In the genomic region with DNA sequence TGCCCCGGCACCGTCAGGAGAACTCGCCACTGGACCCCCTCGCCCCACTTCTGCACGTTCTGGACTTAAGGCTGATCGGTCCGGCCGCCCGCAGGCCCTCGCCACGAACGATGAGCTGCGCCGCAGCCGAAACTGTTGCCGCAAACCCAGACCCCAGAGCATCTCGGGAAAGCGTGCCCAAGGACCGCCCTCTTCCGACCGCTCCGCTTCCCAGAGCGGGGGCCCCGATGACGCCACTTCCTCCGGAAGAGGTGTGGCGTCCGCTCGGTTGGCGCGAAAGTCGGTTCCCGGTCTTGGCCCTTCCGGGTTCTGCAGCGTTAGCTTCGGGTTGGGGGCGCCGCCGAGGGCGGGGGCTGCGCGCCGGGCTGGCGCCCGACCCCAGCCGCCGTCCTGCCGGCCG, we compare ENCODE assay signal across 8 mouse cellular contexts. TPM values are rescaled to one million over a fixed set of nuclear protein-coding genes. Genes with fewer than 3 reads are reported as not detected.
DNase-seq lines count a peak whose midpoint lies in the region; ATAC-seq lines count a peak whose summit lies in the region.

Gene 1300017J02Rik, minus strand, starts transcription at position 156 of the 400 bp plus-strand sequence.
Gene Topbp1, plus strand, starts transcription at position 289 of the 400 bp plus-strand sequence.

- DNase-seq in ZHBTc4 (ENCODE audit: low read depth, low spot score) = peak; percentile 98
- DNase-seq in gastrocnemius, adult 8-10 months (ENCODE audit: low spot score in 2 of 2) = peak; percentile 74 to 86
- DNase-seq in hindlimb bud, embryonic 11.5 days (ENCODE audit: extremely low spot score, low read depth, low spot score) = peak; percentile 81
- peak; percentile 72 to 85 for DNase-seq in left cerebral cortex, adult 8-10 months (ENCODE audit: low spot score in 2 of 2)
- peak; percentile 95 to 96 for DNase-seq in right cerebral cortex, postnatal 10 days (ENCODE audit: low spot score in 2 of 2)
- DNase-seq in urinary bladder, postnatal 25 days (ENCODE audit: low spot score) = peak; percentile 93

- peak; percentile 93 for ATAC-seq in common myeloid progenitor, adult 5-6 weeks (replicated peaks; ENCODE audit: low read depth, poor library complexity, severe bottlenecking)

- peaks cover 18% of the 10 kb centered on the region for H3K4me1 ChIP-seq in megakaryocyte, embryonic 14.5 days

- no peaks in the 10 kb centered on the region for H3K9me3 ChIP-seq in megakaryocyte, embryonic 14.5 days

- peaks cover 2% of the 10 kb centered on the region for H3K27me3 ChIP-seq in megakaryocyte, embryonic 14.5 days (replicated peaks)

- peaks cover 30% of the 10 kb centered on the region for H3K36me3 ChIP-seq in megakaryocyte, embryonic 14.5 days (replicated peaks; ENCODE audit: low read length)

- peak within 1 kb of the TSS; percentile 97 for H3K4me3 ChIP-seq in megakaryocyte, embryonic 14.5 days (replicated peaks)

RNA-seq across cellular contexts. Expression of gene 1300017J02Rik, which starts in this region (rescaled TPM):
- total RNA-seq in common myeloid progenitor, adult 5-6 weeks (2017) = 3.7 and 4.2 TPM in 2 replicates
- under 1 TPM in 1 of 4 experiments, not detected in 3; 0.19 TPM for total RNA-seq in gastrocnemius, adult 8-10 months (2022)
- total RNA-seq in left cerebral cortex, adult 8-10 months (2022) = 1 to 10 TPM in 2 of 4 experiments, not detected in 2; 1.0 to 1.2 TPM
- not detected in 2 replicates for polyA plus RNA-seq in megakaryocyte, embryonic 14.5 days (2012; ENCODE audit: insufficient read depth, low replicate concordance)

RNA-seq across cellular contexts. Expression of gene Topbp1, which starts in this region (rescaled TPM):
- 193 and 242 TPM in 2 replicates for total RNA-seq in common myeloid progenitor, adult 5-6 weeks (2017)
- 1 to 10 TPM; 5.1 to 8.1 (median 6.4) TPM for total RNA-seq in gastrocnemius, adult 8-10 months (2022)
- 10 to 100 TPM; 17.9 to 20.9 (median 19.4) TPM for total RNA-seq in left cerebral cortex, adult 8-10 months (2022)
- 8.6 and 13.7 TPM in 2 replicates for polyA plus RNA-seq in megakaryocyte, embryonic 14.5 days (2012; ENCODE audit: insufficient read depth, low replicate concordance)

Comparison
In these comparisons a context has a peak if more than half of its experiments do, and no peak if none do; other contexts are left out.
1. Peak in every context shown above with its lines: DNase-seq, ATAC-seq and H3K4me3 ChIP-seq.